Mouse (Mus musculus) R1 (cell line): ENCODE results near the gene Slc22a3.
A peak's percentile ranks its signal among the peaks of the same experiment; 100 is the strongest.

Source experiments
- DNase-seq: peaks from one replicate; pipeline ENCODE4 v3.0.0-alpha.2; 2018; ENCODE audit warnings: low read depth, low spot score

Gene Slc22a3

DNA sequence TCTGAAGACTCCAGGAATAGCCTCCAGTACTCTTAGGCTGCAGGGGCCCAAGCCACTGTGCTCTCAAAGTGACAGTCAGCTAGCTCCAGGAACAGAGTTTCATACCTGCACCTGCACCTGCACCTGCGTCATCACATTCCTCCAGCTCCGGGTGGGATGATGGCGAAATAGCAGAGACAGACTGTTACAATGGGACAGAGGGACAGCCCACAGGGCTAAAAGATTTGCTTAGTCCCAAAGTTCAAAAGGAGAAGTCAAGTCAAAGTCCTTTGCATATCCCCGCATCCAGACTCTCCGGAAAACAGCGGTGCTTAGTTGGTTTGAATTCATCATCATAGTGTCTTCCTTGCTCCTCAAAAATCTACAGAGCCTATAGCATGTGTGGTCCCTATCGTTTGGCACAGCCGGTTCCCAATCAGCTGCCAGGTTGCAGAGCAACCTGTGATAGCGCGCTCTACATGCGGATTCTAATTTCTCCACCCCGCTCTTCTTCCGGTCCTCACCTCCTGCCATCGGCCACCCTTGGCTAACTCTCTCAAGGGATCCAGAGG lies at the start of gene Slc22a3:
Slc22a3 (minus strand) TSS at position 51 of the 551 bp plus-strand sequence.
- DNase-seq: peak; percentile 17

DNA sequence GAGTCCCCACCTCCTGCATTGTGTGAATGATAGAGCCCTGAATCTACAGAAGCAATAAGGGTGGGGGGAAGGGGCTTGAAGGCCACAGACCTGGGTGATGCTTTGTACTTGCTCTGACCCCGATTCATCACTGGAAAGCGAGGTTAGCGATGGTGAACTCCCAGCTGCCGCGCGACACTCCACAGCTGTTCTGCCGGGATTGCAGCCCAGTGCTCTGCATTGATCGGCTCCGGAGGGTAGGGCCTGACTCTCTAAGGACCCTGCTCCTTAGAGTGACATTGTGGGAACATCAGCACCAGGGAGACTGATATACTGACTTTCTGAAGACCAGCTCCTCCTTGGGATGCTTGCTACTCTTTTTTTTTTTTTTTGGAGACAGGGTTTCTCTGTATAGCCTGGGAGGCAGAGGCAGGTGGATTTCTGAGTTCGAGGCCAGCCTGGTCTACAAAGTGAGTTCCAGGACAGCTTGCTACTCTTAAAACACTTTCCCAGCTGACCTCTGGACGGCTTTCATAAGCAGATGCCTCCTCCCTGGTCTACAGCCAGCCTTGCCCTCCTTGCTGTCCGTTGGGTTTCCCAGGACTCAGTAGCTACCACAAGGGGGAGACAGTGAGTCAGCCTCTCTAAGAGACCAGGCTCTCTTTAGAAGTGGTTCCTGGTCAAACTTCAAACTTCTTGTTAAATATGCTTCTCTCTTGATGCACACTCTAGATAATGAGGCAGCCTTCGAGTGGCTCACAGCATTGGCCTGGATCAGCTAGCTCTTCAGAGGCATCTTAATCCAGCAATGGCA lies 27.0 kb upstream of the Slc22a3 start:
- peak; percentile 78 for DNase-seq

DNA sequence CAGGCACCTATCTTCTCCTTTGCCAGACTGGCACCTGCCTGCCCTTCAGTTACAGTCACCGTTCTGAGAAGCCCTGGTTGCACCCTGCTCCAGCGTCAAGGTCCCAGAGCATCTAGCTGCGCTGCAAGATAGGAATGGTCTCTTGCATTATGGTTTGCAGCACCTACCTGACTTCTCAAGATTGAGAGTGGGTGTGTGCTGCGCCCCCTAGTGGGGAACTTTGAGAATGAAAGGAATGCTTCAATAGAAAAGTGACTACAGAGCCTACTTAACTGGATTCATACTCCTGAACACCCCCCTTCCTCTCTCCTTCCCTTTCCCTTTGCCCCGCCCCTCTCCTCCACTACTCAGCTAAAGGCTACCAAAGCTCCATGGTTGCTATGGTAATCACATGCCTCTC lies 24.6 kb upstream of the Slc22a3 start:
- peak; percentile 82 for DNase-seq

GRCm38 (mm10) chr17:12530081-12530480 lies 22.6 kb upstream of the Slc22a3 start:
- DNase-seq: no peak

GRCm38 (mm10) chr17:12529384-12529985 lies 22.0 kb upstream of the Slc22a3 start:
- DNase-seq: no peak

- no peak for DNase-seq
These were observed 11.6 kb upstream of the Slc22a3 start for GRCm38 (mm10) chr17:12519089-12519488.

GRCm38 (mm10) chr17:12518194-12518593 lies 10.7 kb upstream of the Slc22a3 start:
- DNase-seq: no peak

DNA sequence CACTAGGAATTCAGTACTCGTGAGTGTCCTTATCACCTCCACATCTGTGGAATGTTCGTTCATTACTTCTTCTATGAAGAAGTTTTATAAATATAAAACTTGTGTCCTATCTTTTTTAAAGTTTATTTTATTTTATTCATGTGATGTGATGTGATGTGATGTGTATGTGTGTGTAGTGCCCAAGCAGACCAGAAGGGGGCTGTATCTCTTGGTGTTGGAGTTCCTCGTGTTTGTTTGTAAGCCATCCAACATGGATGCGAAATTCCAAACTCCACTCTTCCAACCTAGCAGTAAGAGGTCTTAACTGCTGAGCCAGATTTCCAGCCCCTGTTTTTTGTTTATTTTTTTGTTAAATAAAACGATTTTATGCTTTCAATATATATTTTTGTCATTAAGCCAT lies 6.5 kb upstream of the Slc22a3 start:
- DNase-seq: peak; percentile 24

DNA sequence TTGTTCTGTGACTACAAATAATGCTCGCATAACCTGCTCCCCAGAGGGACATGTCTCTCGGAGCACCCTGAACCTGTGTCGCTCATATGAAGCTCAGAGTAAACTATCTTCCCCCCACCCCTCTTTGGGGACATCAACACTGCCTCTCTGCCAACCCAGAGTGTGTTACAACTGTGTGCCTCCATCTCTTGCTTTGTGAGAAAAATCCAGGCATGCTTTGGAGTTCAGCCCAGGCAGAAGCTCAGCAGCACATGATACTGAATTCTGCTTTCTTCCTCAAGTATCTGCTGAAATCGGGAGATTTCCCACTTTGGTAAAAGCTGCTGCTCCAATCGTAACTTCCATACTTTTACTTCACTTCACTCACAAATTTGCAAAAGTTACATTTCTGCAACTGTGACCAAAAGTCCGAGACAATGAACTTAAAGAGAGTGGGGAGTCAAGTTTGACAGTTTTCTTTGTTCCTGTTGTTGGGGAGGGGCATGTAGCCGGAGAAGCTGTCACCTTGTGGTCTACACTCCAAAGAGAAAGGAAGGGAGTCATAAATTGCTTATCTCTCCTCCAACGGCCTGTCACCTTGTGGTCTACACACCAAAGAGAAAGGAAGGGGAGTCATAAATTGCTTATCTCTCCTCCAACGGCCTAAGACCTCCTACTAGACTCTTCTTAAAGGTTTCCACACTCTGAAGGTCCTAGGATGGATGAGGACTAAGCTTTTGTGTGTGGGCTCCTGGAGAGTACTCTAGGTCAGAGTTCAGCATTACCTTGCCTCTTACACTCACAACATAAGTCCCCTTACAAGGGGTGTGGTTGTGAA lies 5.8 kb upstream of the Slc22a3 start:
- no peak for DNase-seq

DNA sequence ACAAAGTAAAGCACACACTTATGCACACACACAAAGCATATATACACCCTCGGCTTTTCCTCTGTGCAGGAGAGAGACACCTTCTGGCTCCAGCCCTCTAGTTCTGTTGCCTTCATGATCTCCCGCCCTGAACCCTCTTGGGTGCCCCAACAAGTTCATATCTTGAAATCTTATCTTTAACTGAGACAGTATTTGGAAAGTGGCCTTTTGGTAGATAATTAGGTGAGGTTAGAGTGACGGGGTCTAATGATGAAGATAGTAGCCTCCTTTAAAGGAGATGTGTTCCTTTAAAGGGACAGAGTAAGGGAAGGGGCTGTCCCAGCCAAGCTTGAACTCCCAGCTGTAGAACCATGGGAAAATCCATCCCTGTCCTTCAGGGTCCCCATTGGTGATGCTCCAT lies 3.7 kb upstream of the Slc22a3 start:
- no peak for DNase-seq

- DNase-seq: no peak
These were observed 872 bp upstream of the Slc22a3 start for GRCm38 (mm10) chr17:12508376-12508775.

GRCm38 (mm10) chr17:12506903-12507563 lies 471 bp downstream of the Slc22a3 start:
- peak; percentile 17 for DNase-seq

GRCm38 (mm10) chr17:12505708-12506107 lies 1.8 kb downstream of the Slc22a3 start:
- DNase-seq: no peak

DNA sequence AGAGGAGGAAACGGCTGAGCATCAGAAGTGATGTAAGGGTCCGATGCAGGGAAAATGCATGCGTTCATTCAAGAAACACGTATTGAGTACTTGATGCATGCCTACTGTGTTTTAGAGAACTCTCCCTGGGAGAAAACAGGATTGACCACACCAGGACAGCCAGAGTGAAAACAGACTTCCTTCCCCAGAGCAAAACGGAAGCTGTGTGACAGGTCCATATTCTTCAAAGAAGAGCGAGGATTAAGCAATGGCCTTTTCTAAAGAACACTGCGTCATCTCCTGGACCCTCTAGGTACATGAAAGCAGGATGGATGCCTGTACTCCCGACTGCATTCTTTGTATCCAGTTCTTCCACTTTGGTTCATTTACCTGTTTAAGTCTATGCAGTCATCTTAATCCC lies 8.1 kb downstream of the Slc22a3 start:
- DNase-seq: no peak

DNA sequence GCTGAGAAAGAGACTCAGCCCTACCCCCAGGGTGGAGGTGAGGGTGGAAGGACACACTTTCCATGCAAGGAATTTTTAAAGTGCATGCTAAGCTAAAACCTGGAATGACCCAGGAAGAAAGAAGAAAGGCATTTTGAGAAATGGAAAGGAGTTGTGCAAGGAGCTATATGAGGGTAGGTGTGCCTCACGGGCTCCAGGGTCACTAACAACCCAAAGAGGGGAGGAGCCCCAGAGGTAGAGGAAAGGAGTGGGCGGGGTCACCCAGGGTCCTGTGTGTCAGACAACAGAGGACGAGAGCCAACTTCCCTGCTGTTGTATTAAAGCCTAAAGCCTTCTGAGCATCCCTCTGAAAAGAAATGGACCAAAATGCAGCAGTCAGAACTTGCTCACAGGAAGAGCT lies 11.9 kb downstream of the Slc22a3 start:
- DNase-seq: no peak

DNA sequence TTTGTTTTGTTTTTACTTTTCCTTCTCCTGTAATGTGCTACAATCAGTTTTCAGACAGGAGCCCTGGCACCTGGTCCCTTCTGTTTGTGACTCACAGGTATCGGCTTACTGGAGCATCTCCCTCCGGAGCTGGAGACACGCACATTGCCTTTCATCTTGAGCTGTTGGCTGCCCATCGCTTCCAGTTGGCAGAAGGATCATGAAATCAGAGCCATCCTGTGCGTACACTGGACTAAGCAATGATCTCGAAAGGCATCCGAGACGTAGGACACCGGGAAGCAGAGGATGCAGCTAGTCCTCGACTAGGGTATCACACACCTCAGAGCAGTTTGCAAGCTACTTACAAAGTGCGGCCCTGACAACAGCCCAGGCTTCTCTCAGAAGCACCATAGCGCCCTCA lies 15.9 kb downstream of the Slc22a3 start:
- DNase-seq: no peak

DNA sequence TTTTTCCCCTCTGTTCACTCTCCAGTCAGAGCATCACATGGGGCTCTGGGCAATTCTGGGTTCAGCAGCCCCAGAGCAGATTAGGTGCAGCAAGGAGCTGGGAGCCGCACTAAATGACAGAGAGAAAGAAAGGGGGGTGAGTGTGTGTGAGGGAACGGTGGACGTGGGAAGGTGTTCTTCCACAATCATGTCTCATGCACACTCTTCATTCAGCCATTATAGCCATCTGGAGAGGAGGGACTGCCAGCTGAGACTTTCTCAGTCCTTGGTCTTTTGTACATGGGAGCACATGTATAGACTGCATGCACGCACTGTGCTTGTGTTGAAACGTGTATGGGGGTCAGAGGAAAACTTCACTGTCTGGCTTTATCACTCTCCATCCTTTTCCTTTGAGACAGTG lies 17.6 kb downstream of the Slc22a3 start:
- DNase-seq: no peak

- no peak for DNase-seq
These were observed 21.8 kb downstream of the Slc22a3 start for GRCm38 (mm10) chr17:12485657-12486056.

DNA sequence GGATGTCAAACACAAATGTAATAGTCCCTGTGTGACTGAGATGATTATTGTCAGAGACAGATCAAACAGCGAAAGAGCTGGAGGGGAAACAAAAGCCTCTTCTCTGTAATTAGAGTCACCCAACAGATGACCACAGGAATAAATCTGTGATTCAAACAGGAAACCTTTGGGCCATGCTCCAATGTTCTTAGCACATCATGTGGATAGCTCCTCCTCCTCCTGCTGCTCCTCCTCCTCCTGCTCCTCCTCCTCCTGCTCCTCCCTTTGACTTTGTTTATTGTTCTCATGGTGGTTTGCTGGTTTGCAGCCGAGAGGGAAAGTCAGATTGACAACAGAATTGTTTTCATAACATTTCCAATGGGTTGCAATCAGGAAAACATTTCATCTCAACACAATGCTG lies 28.1 kb downstream of the Slc22a3 start:
- no peak for DNase-seq

- DNase-seq: no peak
These were observed 32.9 kb downstream of the Slc22a3 start for GRCm38 (mm10) chr17:12474509-12475083.

DNA sequence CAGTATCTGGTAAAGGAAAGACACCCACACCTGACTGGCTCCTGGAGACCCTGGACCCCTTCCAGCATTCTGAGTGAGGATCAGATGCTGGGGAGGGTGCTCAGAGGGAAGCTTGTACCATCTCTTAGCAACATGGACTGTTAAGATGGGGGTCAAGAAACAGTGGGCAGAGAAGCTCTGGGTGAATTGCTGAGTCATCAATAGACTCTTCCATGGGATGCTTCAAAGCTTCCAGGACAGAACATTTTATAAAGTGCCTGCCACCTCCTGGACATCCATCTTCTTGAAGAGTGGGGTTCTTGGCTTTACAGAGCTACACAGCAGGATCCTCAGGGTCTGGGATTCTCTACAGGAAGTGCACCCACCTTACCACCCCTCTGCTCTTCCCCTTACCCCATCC lies 35.0 kb downstream of the Slc22a3 start:
- no peak for DNase-seq
